Mouse (Mus musculus): ENCODE measurements around the gene Tmem132d.
"Not testable (repeated sequence)": the region's sequence is repeated elsewhere in the genome, so short reads cannot be mapped to it uniquely, and the experiment has no call there.

Gene Tmem132d

DNA sequence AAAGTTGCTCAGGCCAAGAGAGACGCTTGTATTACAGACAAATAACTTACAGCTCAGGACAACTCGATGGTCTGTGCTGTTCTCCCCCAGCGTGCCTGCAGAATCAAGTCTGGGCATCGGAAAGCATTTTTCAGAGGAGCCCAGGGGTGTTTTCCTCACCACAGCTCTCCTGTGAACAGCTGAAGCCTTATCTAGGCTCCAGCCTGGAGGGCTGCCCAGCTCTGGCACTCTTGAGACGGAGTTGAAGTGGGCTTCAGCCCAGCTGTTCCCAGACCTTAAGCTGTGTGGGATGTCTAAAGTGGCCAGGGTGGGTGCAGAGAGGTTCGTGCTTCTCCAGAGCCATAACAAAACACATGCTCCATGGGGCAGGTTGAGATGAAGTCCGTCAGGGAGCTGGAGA, 657.1 kb downstream of the Tmem132d start:
- no peak for DNase-seq (ENCODE audit: low read depth)

- DNase-seq (ENCODE audit: low read depth), result no peak
These were observed 674.3 kb downstream of the Tmem132d start for GRCm38 (mm10) chr5:127758576-127758975.

DNA sequence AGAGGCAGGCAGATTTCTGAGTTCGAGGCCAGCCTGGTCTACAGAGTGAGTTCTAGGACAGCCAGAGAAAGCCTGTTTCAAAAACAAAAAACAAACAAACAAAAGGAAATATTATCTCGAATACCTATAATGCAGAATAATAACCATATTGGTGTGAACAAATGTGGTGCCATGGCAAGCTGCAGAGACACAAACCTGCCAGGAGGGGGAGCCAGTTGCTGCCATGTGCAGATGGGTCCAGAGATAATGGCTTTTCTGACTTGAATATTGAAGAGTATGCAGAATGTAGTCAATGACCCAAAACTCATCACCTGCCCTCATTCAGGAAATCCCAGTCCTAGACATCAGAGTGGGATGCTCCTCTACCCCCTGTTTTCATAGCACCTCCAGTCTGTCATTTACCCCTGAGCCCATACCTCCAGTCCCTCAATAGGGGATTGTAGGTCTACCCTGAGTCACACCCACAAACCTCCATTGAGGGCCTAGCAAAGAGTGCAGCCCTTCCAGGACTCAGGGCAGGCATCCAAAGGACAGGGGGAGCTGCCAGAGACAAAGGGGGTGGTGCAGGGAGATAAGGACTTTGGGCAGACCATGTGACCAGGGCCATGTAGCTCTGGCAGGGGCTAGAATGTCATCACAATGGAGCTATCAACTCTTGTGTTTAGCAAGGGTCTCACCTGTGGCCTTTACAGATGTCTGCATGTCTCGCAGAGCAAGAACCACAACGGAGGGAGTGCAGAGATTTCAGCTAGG, 676.0 kb downstream of the Tmem132d start:
- no peak for DNase-seq (ENCODE audit: low read depth)

DNA sequence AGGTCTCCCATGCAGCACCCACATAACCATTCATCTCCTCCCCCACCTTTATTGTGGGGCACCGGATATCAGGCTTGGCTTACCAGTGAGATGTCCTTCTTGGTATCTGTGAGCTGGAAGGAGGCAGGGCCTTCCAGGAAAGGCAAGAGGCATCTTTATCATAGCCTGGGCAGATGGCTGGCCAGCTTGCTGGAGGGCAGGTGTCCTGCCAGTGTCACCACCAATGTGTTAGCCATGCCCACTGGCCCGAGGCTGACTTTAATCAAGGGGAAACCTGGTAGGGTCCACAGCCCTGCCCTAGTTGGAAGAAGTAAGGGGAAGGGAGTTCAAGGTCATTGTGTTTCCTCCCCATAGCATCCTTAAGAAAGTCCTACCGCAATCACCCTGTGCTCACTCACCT, 676.9 kb downstream of the Tmem132d start:
- no peak for DNase-seq (ENCODE audit: low read depth)

- no peak for DNase-seq (ENCODE audit: low read depth)
These were observed 677.3 kb downstream of the Tmem132d start for GRCm38 (mm10) chr5:127755594-127755993.

DNA sequence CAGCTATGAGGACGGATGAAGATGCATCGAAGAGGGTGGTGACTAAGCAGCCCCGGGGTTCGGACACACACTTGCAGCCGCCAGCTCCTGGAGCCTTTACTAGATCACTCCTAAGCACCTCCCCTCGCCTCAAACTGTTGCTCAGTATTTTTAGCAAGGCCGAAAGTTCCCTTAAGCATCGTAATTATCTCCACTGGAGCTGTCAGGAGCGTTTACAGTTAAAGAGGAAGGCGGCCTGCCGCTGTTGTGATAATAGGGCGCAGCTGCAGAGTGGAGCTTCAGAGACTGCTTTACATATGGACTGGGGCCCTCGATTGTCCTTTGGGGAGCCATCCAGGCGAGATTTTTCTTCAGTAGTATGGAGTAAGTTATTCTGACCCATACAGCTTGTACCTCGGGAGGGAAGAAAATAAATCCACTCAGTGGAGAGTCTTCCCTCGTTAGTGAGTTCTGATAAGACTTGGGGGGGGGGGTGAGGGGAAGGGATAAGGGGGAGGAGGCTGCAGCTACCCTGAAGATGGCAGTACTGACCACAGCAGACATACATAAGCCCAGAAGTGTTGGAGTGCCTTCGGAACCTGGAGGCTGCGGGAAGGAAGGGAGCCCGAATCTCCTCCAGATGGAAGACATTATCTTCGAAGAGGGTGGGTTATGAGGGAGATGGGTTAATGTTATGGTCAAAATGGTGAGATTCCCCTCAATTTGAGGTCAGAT, 681.5 kb downstream of the Tmem132d start:
- DNase-seq (ENCODE audit: low read depth), result no peak

DNA sequence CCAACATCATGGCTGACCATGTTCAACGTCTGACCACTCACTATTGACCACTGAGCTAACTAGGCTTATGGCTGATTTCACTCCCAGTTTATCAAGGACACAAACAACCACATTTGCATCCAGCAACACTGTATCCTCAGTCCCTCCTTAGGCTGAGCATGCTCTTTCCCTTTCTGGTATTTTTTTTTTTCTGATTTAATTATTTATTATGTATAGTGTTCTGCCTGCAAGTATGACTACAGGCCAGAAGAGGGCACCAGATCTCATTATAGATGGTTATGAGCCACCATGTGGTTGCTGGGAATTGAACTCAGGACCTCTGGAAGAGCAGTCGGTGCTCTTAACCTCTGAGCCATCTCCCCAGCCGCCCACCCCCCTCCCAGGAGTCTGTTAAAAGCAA, 683.3 kb downstream of the Tmem132d start:
- not testable (repeated sequence) for DNase-seq (ENCODE audit: low read depth)

- no peak for DNase-seq (ENCODE audit: low read depth)
These were observed 691.5 kb downstream of the Tmem132d start for GRCm38 (mm10) chr5:127741331-127741730.

Measured in NIH3T3 (cell line).